Mouse (Mus musculus) stomach, embryonic 15.5 days (tissue): ENCODE measurements around the gene Hopx. TPM values are rescaled to one million over a fixed set of nuclear protein-coding genes. Genes with fewer than 3 reads are reported as not detected.

Source experiments
- ATAC-seq: fragments of 200-750 bp; cut with Nextera tagmentation; 2 replicates; pipeline ENCODE4 v1.8.0; 2017; ENCODE audit warnings: low read depth, moderate number of reproducible peaks, moderate TSS enrichment; ENCODE audit not compliant: insufficient read depth, low FRiP score
- H3K27ac ChIP-seq: fragments of 300-500 bp; sonication (generic); 2 replicates; pipeline ENCODE4 v1.5.1; 2015; ENCODE audit warnings: mild to moderate bottlenecking, inconsistent platforms
- H3K27me3 ChIP-seq: fragments of 300-500 bp; sonication (generic); replicated peaks from 2 replicates; pipeline ENCODE4 v1.6.1; 2015; ENCODE audit warnings: inconsistent platforms
- H3K36me3 ChIP-seq: fragments of 300-500 bp; sonication (generic); 2 replicates; pipeline ENCODE4 v1.6.1; 2015; ENCODE audit warnings: inconsistent platforms
- H3K4me1 ChIP-seq: fragments of 300-500 bp; sonication (generic); 2 replicates; pipeline ENCODE4 v1.6.1; 2015; ENCODE audit warnings: inconsistent platforms
- H3K4me2 ChIP-seq: fragments of 300-500 bp; sonication (generic); 2 replicates; pipeline ENCODE4 v1.6.1; 2015; ENCODE audit warnings: mild to moderate bottlenecking, inconsistent platforms
- H3K4me3 ChIP-seq: fragments of 300-500 bp; sonication (generic); replicated peaks from 2 replicates; pipeline ENCODE4 v1.5.1; 2015; ENCODE audit warnings: inconsistent platforms
- H3K9ac ChIP-seq: fragments of 300-500 bp; sonication (generic); 2 replicates; pipeline ENCODE4 v1.6.1; 2015; ENCODE audit warnings: inconsistent platforms
- H3K9me3 ChIP-seq: fragments of 300-500 bp; sonication (generic); 2 replicates; pipeline ENCODE4 v1.6.1; 2016; ENCODE audit warnings: inconsistent platforms
- WGBS: fragments of 180-500 bp; shearing (Covaris S2); methylation state at CpG from one replicate; pipeline ENCODE4 v1.1.7; 2015; 5-methylcytosine and 5-hydroxymethylcytosine counted together
- polyA plus RNA-seq: library from polyadenylated mRNA; unstranded; fragments of >200 nt; fragmentation: Nextera tagmentation; extraction: Ambion mirVana; gene quantifications from 2 replicates; pipeline ENCODE4 v1.2.1, GENCODE M21; 2015

Hopx gene
- 2.1 and 3.5 TPM in 2 replicates for polyA plus RNA-seq

- peak within 1 kb of the TSS; percentile 42 for H3K4me2 ChIP-seq
- no peak within 1 kb of the TSS for H3K9ac ChIP-seq
- peaks cover 5% of the 10 kb centered on the region; the same call in 1 of the 2 replicates for H3K4me1 ChIP-seq
- 32% methylated on average over 33 of the region's 33 CpGs for WGBS
- H3K9me3 ChIP-seq: no peaks in the 10 kb centered on the region
- H3K36me3 ChIP-seq: no peaks in the 10 kb centered on the region
- H3K27ac ChIP-seq: peak within 1 kb of the TSS; percentile 40
- ATAC-seq: peak; percentile 53; the same call in 1 of the 2 replicates
- H3K4me3 ChIP-seq: no peak within 1 kb of the TSS
- no peaks in the 10 kb centered on the region for H3K27me3 ChIP-seq
Measured at GRCm38 (mm10) chr5:77114817-77115731, at the start of gene Hopx. Hopx (minus strand) TSS chr5:77115121.

- Histone ChIP-seq H3K4me1 (peaks cover 5% of the 10 kb centered on the region; the same call in 1 of the 2 replicates), H3K9me3 (no peaks in the 10 kb centered on the region), H3K36me3 (no peaks in the 10 kb centered on the region), H3K27ac (no peak overlapping the region), H3K9ac (no peak overlapping the region), H3K4me3 (no peak overlapping the region), H3K4me2 (no peak overlapping the region), H3K27me3 (no peaks in the 10 kb centered on the region)
- WGBS: 78% methylated on average over 7 of the region's 7 CpGs
- ATAC-seq: no peak
Measured at GRCm38 (mm10) chr5:77163597-77163996, 48.7 kb upstream of the Hopx start.

GRCm38 (mm10) chr5:77162566-77162965 lies 47.6 kb upstream of the Hopx start:
- no peaks in the 10 kb centered on the region for H3K27me3 ChIP-seq
- no peak overlapping the region for H3K9ac ChIP-seq
- H3K4me2 ChIP-seq: no peak overlapping the region
- H3K4me3 ChIP-seq: no peak overlapping the region
- no peak overlapping the region for H3K27ac ChIP-seq
- H3K9me3 ChIP-seq: no peaks in the 10 kb centered on the region
- no peak for ATAC-seq
- H3K36me3 ChIP-seq: no peaks in the 10 kb centered on the region
- H3K4me1 ChIP-seq: peaks cover 5% of the 10 kb centered on the region; the same call in 1 of the 2 replicates
- WGBS: 90% methylated on average over 3 of the region's 3 CpGs

GRCm38 (mm10) chr5:77157777-77158540 lies 43.0 kb upstream of the Hopx start:
- Histone ChIP-seq H3K27ac (no peak overlapping the region), H3K4me3 (no peak overlapping the region), H3K27me3 (no peaks in the 10 kb centered on the region), H3K36me3 (no peaks in the 10 kb centered on the region), H3K9ac (no peak overlapping the region), H3K4me2 (no peak overlapping the region), H3K9me3 (no peaks in the 10 kb centered on the region), H3K4me1 (no peaks in the 10 kb centered on the region)
- WGBS: 51% methylated on average over 14 of the region's 14 CpGs
- ATAC-seq: no peak

- Histone ChIP-seq H3K4me3 (no peak overlapping the region), H3K9ac (no peak overlapping the region), H3K36me3 (no peaks in the 10 kb centered on the region), H3K27ac (no peak overlapping the region), H3K27me3 (no peaks in the 10 kb centered on the region), H3K4me2 (no peak overlapping the region), H3K4me1 (no peaks in the 10 kb centered on the region), H3K9me3 (no peaks in the 10 kb centered on the region)
- ATAC-seq: no peak
- WGBS: 54% methylated on average over 5 of the region's 5 CpGs
Measured at GRCm38 (mm10) chr5:77156938-77157337, 42.0 kb upstream of the Hopx start.

- Histone ChIP-seq H3K27ac (no peak overlapping the region), H3K4me2 (no peak overlapping the region), H3K27me3 (no peaks in the 10 kb centered on the region), H3K4me1 (no peaks in the 10 kb centered on the region), H3K9ac (no peak overlapping the region), H3K4me3 (no peak overlapping the region), H3K36me3 (no peaks in the 10 kb centered on the region), H3K9me3 (no peaks in the 10 kb centered on the region)
- 88% methylated on average over 12 of the region's 12 CpGs for WGBS
- ATAC-seq: no peak
Measured at GRCm38 (mm10) chr5:77155526-77155925, 40.6 kb upstream of the Hopx start.

- H3K36me3 ChIP-seq: no peaks in the 10 kb centered on the region
- H3K27me3 ChIP-seq: no peaks in the 10 kb centered on the region
- 68% methylated on average over 5 of the region's 5 CpGs for WGBS
- H3K27ac ChIP-seq: no peak overlapping the region
- H3K4me2 ChIP-seq: no peak overlapping the region
- no peak for ATAC-seq
- H3K9me3 ChIP-seq: no peaks in the 10 kb centered on the region
- H3K4me1 ChIP-seq: no peaks in the 10 kb centered on the region
- no peak overlapping the region for H3K9ac ChIP-seq
- no peak overlapping the region for H3K4me3 ChIP-seq
Measured at GRCm38 (mm10) chr5:77154812-77155211, 39.9 kb upstream of the Hopx start.

- no peaks in the 10 kb centered on the region for H3K27me3 ChIP-seq
- no peaks in the 10 kb centered on the region for H3K9me3 ChIP-seq
- no peak overlapping the region for H3K27ac ChIP-seq
- WGBS: 80% methylated on average over 3 of the region's 3 CpGs
- no peak overlapping the region for H3K4me3 ChIP-seq
- H3K36me3 ChIP-seq: no peaks in the 10 kb centered on the region
- no peak for ATAC-seq
- no peaks in the 10 kb centered on the region for H3K4me1 ChIP-seq
- no peak overlapping the region for H3K9ac ChIP-seq
- no peak overlapping the region for H3K4me2 ChIP-seq
Measured at GRCm38 (mm10) chr5:77151738-77152137, 36.8 kb upstream of the Hopx start.

- Histone ChIP-seq H3K27me3 (no peaks in the 10 kb centered on the region), H3K4me1 (no peaks in the 10 kb centered on the region), H3K36me3 (no peaks in the 10 kb centered on the region), H3K4me2 (no peak overlapping the region), H3K4me3 (no peak overlapping the region), H3K9ac (no peak overlapping the region), H3K27ac (no peak overlapping the region), H3K9me3 (no peaks in the 10 kb centered on the region)
- ATAC-seq: no peak
- 52% methylated on average over 7 of the region's 7 CpGs for WGBS
Measured at GRCm38 (mm10) chr5:77151075-77151474, 36.2 kb upstream of the Hopx start.

GRCm38 (mm10) chr5:77148021-77148621 lies 33.2 kb upstream of the Hopx start:
- H3K4me3 ChIP-seq: no peak overlapping the region
- no peaks in the 10 kb centered on the region for H3K4me1 ChIP-seq
- no peaks in the 10 kb centered on the region for H3K9me3 ChIP-seq
- 56% methylated on average over 6 of the region's 6 CpGs for WGBS
- H3K36me3 ChIP-seq: no peaks in the 10 kb centered on the region
- H3K4me2 ChIP-seq: no peak overlapping the region
- ATAC-seq: no peak
- no peak overlapping the region for H3K27ac ChIP-seq
- no peaks in the 10 kb centered on the region for H3K27me3 ChIP-seq
- H3K9ac ChIP-seq: no peak overlapping the region

GRCm38 (mm10) chr5:77146459-77147170 lies 31.7 kb upstream of the Hopx start:
- no peak overlapping the region for H3K9ac ChIP-seq
- no peaks in the 10 kb centered on the region for H3K27me3 ChIP-seq
- no peak for ATAC-seq
- H3K4me3 ChIP-seq: no peak overlapping the region
- H3K4me2 ChIP-seq: no peak overlapping the region
- WGBS: 78% methylated on average over 4 of the region's 4 CpGs
- no peaks in the 10 kb centered on the region for H3K4me1 ChIP-seq
- no peaks in the 10 kb centered on the region for H3K9me3 ChIP-seq
- H3K27ac ChIP-seq: no peak overlapping the region
- no peaks in the 10 kb centered on the region for H3K36me3 ChIP-seq
